27 mouse cellular contexts compared by ENCODE assay signal in genomic region chr1:149463930-149464329, GRCm38 (mm10).
DNase-seq lines count a peak whose midpoint lies in the region; ATAC-seq lines count a peak whose summit lies in the region.
"Had no signal": no experiment of that assay in that cellular context is flagged by ENCODE, and none has a peak within 500 bp of the region (broad histone marks: within the 10 kb centered on the region; RNA-seq: fewer than 3 reads in every experiment).

No protein-coding gene starts in this region.

- H3K27ac ChIP-seq in embryonic facial prominence, embryonic 14.5 days (replicated peaks; ENCODE audit: low read depth, low read length), result no peak overlapping the region
- no peak overlapping the region for H3K27ac ChIP-seq in embryonic facial prominence, embryonic 10.5 days (replicated peaks)
- H3K27ac ChIP-seq in forebrain, embryonic 15.5 days (replicated peaks), result no peak overlapping the region
- H3K27ac ChIP-seq in forebrain, embryonic 10.5 days, result no peak overlapping the region
- H3K27ac ChIP-seq in midbrain, embryonic 14.5 days (replicated peaks; ENCODE audit: low read depth, low read length), result no peak overlapping the region
- no peak overlapping the region for H3K27ac ChIP-seq in midbrain, embryonic 11.5 days (ENCODE audit: low read depth, low read length)
- no peak overlapping the region for H3K27ac ChIP-seq in kidney, embryonic 14.5 days (ENCODE audit: low read depth, low read length)
- H3K27ac ChIP-seq: embryonic facial prominence, embryonic 15.5 days; heart, embryonic 15.5 days; hindbrain, embryonic 10.5 days; hindbrain, embryonic 13.5 days; intestine, embryonic 15.5 days had no signal

- H3K36me3 ChIP-seq in embryonic facial prominence, embryonic 14.5 days (ENCODE audit: control insufficient read depth, insufficient read depth, low read length), result no peaks in the 10 kb centered on the region
- no peaks in the 10 kb centered on the region for H3K36me3 ChIP-seq in embryonic facial prominence, embryonic 10.5 days (replicated peaks)
- no peaks in the 10 kb centered on the region for H3K36me3 ChIP-seq in forebrain, embryonic 15.5 days
- no peaks in the 10 kb centered on the region for H3K36me3 ChIP-seq in forebrain, embryonic 10.5 days (replicated peaks)
- H3K36me3 ChIP-seq in midbrain, embryonic 14.5 days (ENCODE audit: control insufficient read depth, insufficient read depth, low read length), result no peaks in the 10 kb centered on the region
- H3K36me3 ChIP-seq in midbrain, embryonic 11.5 days (ENCODE audit: control insufficient read depth, insufficient read depth, low read length), result no peaks in the 10 kb centered on the region
- no peaks in the 10 kb centered on the region for H3K36me3 ChIP-seq in kidney, embryonic 14.5 days (ENCODE audit: control insufficient read depth, insufficient read depth, low read length)
- H3K36me3 ChIP-seq: embryonic facial prominence, embryonic 15.5 days; heart, embryonic 12.5 days; heart, embryonic 15.5 days; hindbrain, embryonic 10.5 days; hindbrain, embryonic 13.5 days; intestine, embryonic 15.5 days had no signal

- H3K4me1 ChIP-seq in embryonic facial prominence, embryonic 14.5 days (ENCODE audit: control insufficient read depth, insufficient read depth, low read length), result no peaks in the 10 kb centered on the region
- no peaks in the 10 kb centered on the region for H3K4me1 ChIP-seq in embryonic facial prominence, embryonic 10.5 days
- H3K4me1 ChIP-seq in forebrain, embryonic 15.5 days, result no peaks in the 10 kb centered on the region
- H3K4me1 ChIP-seq in forebrain, embryonic 10.5 days, result no peaks in the 10 kb centered on the region
- H3K4me1 ChIP-seq in midbrain, embryonic 14.5 days (ENCODE audit: control insufficient read depth, insufficient read depth, low read length), result no peaks in the 10 kb centered on the region
- H3K4me1 ChIP-seq in midbrain, embryonic 11.5 days (ENCODE audit: control insufficient read depth, insufficient read depth, low read length), result no peaks in the 10 kb centered on the region
- H3K4me1 ChIP-seq in kidney, embryonic 14.5 days (ENCODE audit: control insufficient read depth, insufficient read depth, low read length), result no peaks in the 10 kb centered on the region
- H3K4me1 ChIP-seq: embryonic facial prominence, embryonic 15.5 days; heart, embryonic 12.5 days; heart, embryonic 15.5 days; hindbrain, embryonic 10.5 days; hindbrain, embryonic 13.5 days; intestine, embryonic 15.5 days had no signal

- ATAC-seq in embryonic facial prominence, embryonic 14.5 days (ENCODE audit: low read depth), result no peak
- peak; percentile 55 for ATAC-seq in forebrain, embryonic 15.5 days (replicated peaks)
- no peak for ATAC-seq in midbrain, embryonic 14.5 days (ENCODE audit: low FRiP score, low TSS enrichment)
- ATAC-seq in midbrain, embryonic 11.5 days (ENCODE audit: low FRiP score), result no peak
- ATAC-seq in kidney, embryonic 14.5 days (ENCODE audit: low FRiP score, low TSS enrichment), result no peak
- ATAC-seq: hindbrain, embryonic 16.5 days; intestine, embryonic 15.5 days had no signal

- H3K9me3 ChIP-seq in embryonic facial prominence, embryonic 14.5 days (ENCODE audit: control insufficient read depth, low read length), result no peaks in the 10 kb centered on the region
- H3K9me3 ChIP-seq in embryonic facial prominence, embryonic 10.5 days, result no peaks in the 10 kb centered on the region
- H3K9me3 ChIP-seq in forebrain, embryonic 15.5 days, result no peaks in the 10 kb centered on the region
- H3K9me3 ChIP-seq in forebrain, embryonic 10.5 days, result no peaks in the 10 kb centered on the region
- H3K9me3 ChIP-seq in midbrain, embryonic 14.5 days (ENCODE audit: control insufficient read depth, low read length), result no peaks in the 10 kb centered on the region
- H3K9me3 ChIP-seq in midbrain, embryonic 11.5 days (ENCODE audit: control insufficient read depth, low read length), result no peaks in the 10 kb centered on the region
- no peaks in the 10 kb centered on the region for H3K9me3 ChIP-seq in kidney, embryonic 14.5 days (ENCODE audit: control insufficient read depth, low read length)
- H3K9me3 ChIP-seq: embryonic facial prominence, embryonic 15.5 days; heart, embryonic 12.5 days; heart, embryonic 15.5 days; hindbrain, embryonic 10.5 days; hindbrain, embryonic 13.5 days; intestine, embryonic 15.5 days had no signal

- DNase-seq in embryonic facial prominence, embryonic 14.5 days (ENCODE audit: low spot score), result peak; percentile 3
- no peak for DNase-seq in embryonic facial prominence, embryonic 10.5 days (ENCODE audit: low spot score)
- no peak for DNase-seq in forebrain, embryonic 10.5 days (ENCODE audit: extremely low spot score, low spot score)
- DNase-seq in midbrain, embryonic 14.5 days, result peak; percentile 34
- no peak for DNase-seq in midbrain, embryonic 11.5 days (ENCODE audit: low spot score, missing footprints)
- DNase-seq in brain, adult 2 months (ENCODE audit: low read depth, low spot score), result peak; percentile 28
- DNase-seq: adrenal gland, postnatal 10 days; adrenal gland, postnatal 36 days; cerebellum, adult 11-12 months; cerebellum, adult 8-10 months; cerebellum, postnatal 10 days; cerebellum, postnatal 36 days; embryo, embryonic 11 days; gastrocnemius, postnatal 25 days; heart, adult 18-20 months; heart, postnatal 10 days; heart, postnatal 36 days; kidney, adult 11 months had no signal

- H3K27me3 ChIP-seq in embryonic facial prominence, embryonic 14.5 days (replicated peaks; ENCODE audit: control insufficient read depth, insufficient read depth, low read length), result no peaks in the 10 kb centered on the region
- no peaks in the 10 kb centered on the region for H3K27me3 ChIP-seq in embryonic facial prominence, embryonic 10.5 days (replicated peaks; ENCODE audit: low read depth, poor library complexity, severe bottlenecking)
- no peaks in the 10 kb centered on the region for H3K27me3 ChIP-seq in forebrain, embryonic 15.5 days
- no peaks in the 10 kb centered on the region for H3K27me3 ChIP-seq in forebrain, embryonic 10.5 days (ENCODE audit: poor library complexity, severe bottlenecking)
- H3K27me3 ChIP-seq in midbrain, embryonic 14.5 days (ENCODE audit: control insufficient read depth, insufficient read depth, low read length), result no peaks in the 10 kb centered on the region
- no peaks in the 10 kb centered on the region for H3K27me3 ChIP-seq in midbrain, embryonic 11.5 days (ENCODE audit: control insufficient read depth, insufficient read depth, low read length)
- H3K27me3 ChIP-seq in kidney, embryonic 14.5 days (ENCODE audit: control insufficient read depth, insufficient read depth, low read length), result no peaks in the 10 kb centered on the region
- H3K27me3 ChIP-seq: embryonic facial prominence, embryonic 15.5 days; heart, embryonic 12.5 days; heart, embryonic 15.5 days; hindbrain, embryonic 13.5 days; intestine, embryonic 15.5 days had no signal

- no peak overlapping the region for H3K4me3 ChIP-seq in embryonic facial prominence, embryonic 14.5 days (ENCODE audit: low read depth, low read length)
- H3K4me3 ChIP-seq in embryonic facial prominence, embryonic 10.5 days, result no peak overlapping the region
- no peak overlapping the region for H3K4me3 ChIP-seq in forebrain, embryonic 15.5 days
- no peak overlapping the region for H3K4me3 ChIP-seq in forebrain, embryonic 10.5 days
- no peak overlapping the region for H3K4me3 ChIP-seq in midbrain, embryonic 14.5 days (replicated peaks; ENCODE audit: low read depth, low read length)
- no peak overlapping the region for H3K4me3 ChIP-seq in midbrain, embryonic 11.5 days (ENCODE audit: low read depth, low read length)
- no peak overlapping the region for H3K4me3 ChIP-seq in kidney, embryonic 14.5 days (ENCODE audit: low read length)
- H3K4me3 ChIP-seq: embryonic facial prominence, embryonic 15.5 days; heart, embryonic 12.5 days; heart, embryonic 15.5 days; hindbrain, embryonic 10.5 days; hindbrain, embryonic 13.5 days; intestine, embryonic 15.5 days had no signal

- H3K9ac ChIP-seq in embryonic facial prominence, embryonic 14.5 days (ENCODE audit: low read depth, low read length), result no peak overlapping the region
- no peak overlapping the region for H3K9ac ChIP-seq in forebrain, embryonic 15.5 days (replicated peaks)
- H3K9ac ChIP-seq in midbrain, embryonic 14.5 days (replicated peaks; ENCODE audit: low read length), result no peak overlapping the region
- no peak overlapping the region for H3K9ac ChIP-seq in midbrain, embryonic 11.5 days (ENCODE audit: low read length)
- H3K9ac ChIP-seq in kidney, embryonic 14.5 days (ENCODE audit: low read depth, low read length), result no peak overlapping the region
- H3K9ac ChIP-seq: embryonic facial prominence, embryonic 15.5 days; heart, embryonic 12.5 days; heart, embryonic 15.5 days; hindbrain, embryonic 13.5 days; intestine, embryonic 15.5 days had no signal

- no peak overlapping the region for H3K4me2 ChIP-seq in embryonic facial prominence, embryonic 14.5 days (ENCODE audit: low read depth, low read length)
- H3K4me2 ChIP-seq in forebrain, embryonic 15.5 days (replicated peaks), result no peak overlapping the region
- H3K4me2 ChIP-seq in midbrain, embryonic 14.5 days (ENCODE audit: low read length), result no peak overlapping the region
- no peak overlapping the region for H3K4me2 ChIP-seq in midbrain, embryonic 11.5 days
- H3K4me2 ChIP-seq in kidney, embryonic 14.5 days (replicated peaks; ENCODE audit: low read depth, low read length), result no peak overlapping the region
- H3K4me2 ChIP-seq: embryonic facial prominence, embryonic 15.5 days; heart, embryonic 12.5 days; heart, embryonic 15.5 days; hindbrain, embryonic 13.5 days; intestine, embryonic 15.5 days had no signal

Comparison
In these comparisons a context has a peak if more than half of its experiments do, and no peak if none do; other contexts are left out.
1. DNase-seq: peak in embryonic facial prominence, embryonic 14.5 days (single experiment), midbrain, embryonic 14.5 days (single experiment) and brain, adult 2 months (single experiment); none in embryonic facial prominence, embryonic 10.5 days (single experiment), forebrain, embryonic 10.5 days (single experiment) and midbrain, embryonic 11.5 days (single experiment).